Mouse (Mus musculus) megakaryocyte, embryonic 14.5 days (primary cell): ENCODE measurements around the gene Zcrb1. TPM values are rescaled to one million over a fixed set of nuclear protein-coding genes. Genes with fewer than 3 reads are reported as not detected.
A peak's percentile ranks its signal among the peaks of the same experiment; 100 is the strongest.

Experiments used
- H3K27me3 ChIP-seq: replicated peaks from 2 replicates; pipeline ENCODE3; 2012; ENCODE audit warnings: inconsistent platforms
- H3K36me3 ChIP-seq: replicated peaks from 2 replicates; pipeline ENCODE3; 2012; ENCODE audit warnings: low read length, inconsistent platforms, mixed read lengths
- H3K4me1 ChIP-seq: 2 replicates; pipeline ENCODE4 v1.6.1; 2012; ENCODE audit warnings: inconsistent platforms
- H3K4me3 ChIP-seq: replicated peaks from 2 replicates; pipeline ENCODE3; 2012; ENCODE audit warnings: moderate library complexity, mild to moderate bottlenecking, inconsistent platforms
- H3K9me3 ChIP-seq: 2 replicates; pipeline ENCODE4 v1.6.1; 2012; ENCODE audit warnings: inconsistent platforms
- FLI1 ChIP-seq: IDR thresholded peaks from 2 replicates; pipeline ENCODE4 v1.6.1; 2012; ENCODE audit warnings: low read length, inconsistent platforms, mixed read lengths
- GATA1 ChIP-seq: IDR thresholded peaks from 3 replicates; pipeline ENCODE4 v1.6.1; 2012; ENCODE audit warnings: mixed read lengths, low read length, inconsistent platforms, borderline replicate concordance
- polyA plus RNA-seq: library from polyadenylated mRNA; stranded (reverse); fragments of >175 nt; gene quantifications from 2 replicates; pipeline ENCODE4 v1.2.3, GENCODE M21; 2012; ENCODE audit warnings: low replicate concordance; ENCODE audit not compliant: insufficient read depth

Gene Zcrb1
- polyA plus RNA-seq = 104 and 171 TPM in 2 replicates

GRCm38 (mm10) chr15:93397826-93398698, at the start of gene Zcrb1, which contains the start of gene Pphln1:
TSS of gene Zcrb1 (minus strand) at chr15:93398334.
TSS of gene Pphln1 (plus strand) at chr15:93398350.
- TF ChIP-seq GATA1 (no peak), FLI1 (peak; percentile 57; the same call in 1 of the 2 replicates)
- H3K9me3 ChIP-seq = no peaks in the 10 kb centered on the region
- peak within 1 kb of the TSS; percentile 97 for H3K4me3 ChIP-seq
- H3K27me3 ChIP-seq = no peaks in the 10 kb centered on the region
- peaks cover 39% of the 10 kb centered on the region for H3K36me3 ChIP-seq
- H3K4me1 ChIP-seq = peaks cover 50% of the 10 kb centered on the region

- TF ChIP-seq FLI1 = no peak
- TF ChIP-seq GATA1 = no peak
- H3K4me3 ChIP-seq = no peak overlapping the region
- H3K27me3 ChIP-seq = no peaks in the 10 kb centered on the region
- H3K9me3 ChIP-seq = no peaks in the 10 kb centered on the region
- H3K4me1 ChIP-seq = peaks cover 7% of the 10 kb centered on the region
- H3K36me3 ChIP-seq = peaks cover 79% of the 10 kb centered on the region
These were observed 45.5 kb upstream of the Zcrb1 start for GRCm38 (mm10) chr15:93443676-93444075.

GRCm38 (mm10) chr15:93442271-93442670, 44.1 kb upstream of the Zcrb1 start:
- Histone ChIP-seq H3K4me3 (no peak overlapping the region), H3K36me3 (peaks cover 75% of the 10 kb centered on the region), H3K9me3 (no peaks in the 10 kb centered on the region), H3K27me3 (no peaks in the 10 kb centered on the region), H3K4me1 (0 out of 2 replicates have a peak, but pooled peaks cover 4% of the 10 kb centered on the region)
- TF ChIP-seq GATA1 = no peak
- TF ChIP-seq FLI1 = no peak

GRCm38 (mm10) chr15:93438663-93439062, 40.5 kb upstream of the Zcrb1 start:
- Histone ChIP-seq H3K4me3 (no peak overlapping the region), H3K4me1 (0 out of 2 replicates have a peak, but pooled peaks cover 4% of the 10 kb centered on the region), H3K27me3 (no peaks in the 10 kb centered on the region), H3K36me3 (peaks cover 73% of the 10 kb centered on the region), H3K9me3 (no peaks in the 10 kb centered on the region)
- TF ChIP-seq FLI1 = no peak
- no peak for TF ChIP-seq GATA1

GRCm38 (mm10) chr15:93435998-93436397, 37.9 kb upstream of the Zcrb1 start:
- peaks cover 73% of the 10 kb centered on the region for H3K36me3 ChIP-seq
- H3K9me3 ChIP-seq = no peaks in the 10 kb centered on the region
- H3K4me1 ChIP-seq = 0 out of 2 replicates have a peak, but pooled peaks cover 4% of the 10 kb centered on the region
- no peak for TF ChIP-seq FLI1
- no peak for TF ChIP-seq GATA1
- no peaks in the 10 kb centered on the region for H3K27me3 ChIP-seq
- H3K4me3 ChIP-seq = no peak overlapping the region

GRCm38 (mm10) chr15:93433811-93434210, 35.7 kb upstream of the Zcrb1 start:
- Histone ChIP-seq H3K9me3 (no peaks in the 10 kb centered on the region), H3K4me1 (no peaks in the 10 kb centered on the region), H3K27me3 (no peaks in the 10 kb centered on the region), H3K4me3 (no peak overlapping the region), H3K36me3 (peaks cover 70% of the 10 kb centered on the region)
- TF ChIP-seq FLI1 (no peak), GATA1 (no peak)

GRCm38 (mm10) chr15:93422537-93422936, 24.4 kb upstream of the Zcrb1 start:
- H3K36me3 ChIP-seq = peaks cover 64% of the 10 kb centered on the region

GRCm38 (mm10) chr15:93420596-93420995, 22.5 kb upstream of the Zcrb1 start:
- H3K36me3 ChIP-seq = peaks cover 67% of the 10 kb centered on the region
- peaks cover 15% of the 10 kb centered on the region for H3K4me1 ChIP-seq
- TF ChIP-seq FLI1 (no peak), GATA1 (no peak)
- H3K4me3 ChIP-seq = no peak overlapping the region
- no peaks in the 10 kb centered on the region for H3K27me3 ChIP-seq
- no peaks in the 10 kb centered on the region for H3K9me3 ChIP-seq

More at GRCm38 (mm10) chr15:93422537-93422936, 24.4 kb upstream of the Zcrb1 start:
- H3K9me3 ChIP-seq = no peaks in the 10 kb centered on the region
- peaks cover 15% of the 10 kb centered on the region for H3K4me1 ChIP-seq
- TF ChIP-seq GATA1 (no peak), FLI1 (no peak)
- no peaks in the 10 kb centered on the region for H3K27me3 ChIP-seq
- H3K4me3 ChIP-seq = no peak overlapping the region

GRCm38 (mm10) chr15:93416300-93416699, 18.2 kb upstream of the Zcrb1 start:
- TF ChIP-seq GATA1 (no peak), FLI1 (no peak)
- peaks cover 65% of the 10 kb centered on the region for H3K36me3 ChIP-seq
- H3K4me1 ChIP-seq = peaks cover 9% of the 10 kb centered on the region
- H3K9me3 ChIP-seq = no peaks in the 10 kb centered on the region
- H3K27me3 ChIP-seq = no peaks in the 10 kb centered on the region
- no peak overlapping the region for H3K4me3 ChIP-seq

- Histone ChIP-seq H3K4me3 (no peak overlapping the region), H3K9me3 (no peaks in the 10 kb centered on the region), H3K36me3 (peaks cover 69% of the 10 kb centered on the region), H3K27me3 (no peaks in the 10 kb centered on the region), H3K4me1 (no peaks in the 10 kb centered on the region)
- TF ChIP-seq FLI1 = no peak
- no peak for TF ChIP-seq GATA1
These were observed 16.3 kb upstream of the Zcrb1 start for GRCm38 (mm10) chr15:93414456-93414855.
